Mouse (Mus musculus) C3H10T1/2 (cell line): ENCODE measurements around the gene Hmgcs2. TPM values are rescaled to one million over a fixed set of nuclear protein-coding genes. Genes with fewer than 3 reads are reported as not detected.

Experiments
- polyA plus RNA-seq, 2 experiments: library from polyadenylated mRNA; unstranded; fragments of >200 nt; fragmentation: generic; extraction: Trizol; gene quantifications; one replicate each; pipeline ENCODE4 v1.2.1; 2012; ENCODE audit warnings: missing spikeins in 2 of 2

Hmgcs2 gene
- under 1 TPM in 1 of 2 experiments, not detected in 1; 0.15 TPM for polyA plus RNA-seq

GRCm38 (mm10) chr3:98280204-98280932 is at the start of gene Hmgcs2:
Gene Hmgcs2 (plus strand): TSS chr3:98280435.

GRCm38 (mm10) chr3:98339706-98340109 is 59.5 kb downstream of the Hmgcs2 start, which contains the start of gene Phgdh:
Gene Phgdh (minus strand): TSS chr3:98339990.

Other genes with a start within 250 kb of the Hmgcs2 start
- under 1 TPM in 1 of 2 experiments, not detected in 1; 0.01 TPM for gene Adam30, start 119.8 kb upstream of the Hmgcs2 start, polyA plus RNA-seq
- gene Reg4, start 58.3 kb upstream of the Hmgcs2 start, polyA plus RNA-seq: not detected
- gene Phgdh, start 59.6 kb downstream of the Hmgcs2 start, polyA plus RNA-seq: 100 to 1,000 TPM; 120 to 620 TPM
- 1 to 10 TPM; 1.5 TPM for gene Zfp697, start 102.0 kb downstream of the Hmgcs2 start, polyA plus RNA-seq
- not detected for gene Gm4450, start 176.7 kb downstream of the Hmgcs2 start, polyA plus RNA-seq
- not detected for gene Hsd3b4, start 230.1 kb downstream of the Hmgcs2 start, polyA plus RNA-seq